Mouse (Mus musculus) cortical plate, adult 2 months (tissue): ENCODE data around the gene Hmox2.

Experiments used
- CTCF ChIP-seq: fragments of 200-500 bp; IDR thresholded peaks from 2 replicates; pipeline ENCODE4 v1.5.1; 2011; ENCODE audit warnings: mild to moderate bottlenecking, control low read depth, low read length; ENCODE audit not compliant: insufficient read depth; ENCODE audit errors: extremely low read depth
- POLR2A ChIP-seq: fragments of 200-500 bp; IDR thresholded peaks from 2 replicates; pipeline ENCODE4 v1.6.1; 2011; ENCODE audit warnings: mild to moderate bottlenecking, low read length, control low read depth; ENCODE audit not compliant: insufficient read depth; ENCODE audit errors: extremely low read depth

DNA sequence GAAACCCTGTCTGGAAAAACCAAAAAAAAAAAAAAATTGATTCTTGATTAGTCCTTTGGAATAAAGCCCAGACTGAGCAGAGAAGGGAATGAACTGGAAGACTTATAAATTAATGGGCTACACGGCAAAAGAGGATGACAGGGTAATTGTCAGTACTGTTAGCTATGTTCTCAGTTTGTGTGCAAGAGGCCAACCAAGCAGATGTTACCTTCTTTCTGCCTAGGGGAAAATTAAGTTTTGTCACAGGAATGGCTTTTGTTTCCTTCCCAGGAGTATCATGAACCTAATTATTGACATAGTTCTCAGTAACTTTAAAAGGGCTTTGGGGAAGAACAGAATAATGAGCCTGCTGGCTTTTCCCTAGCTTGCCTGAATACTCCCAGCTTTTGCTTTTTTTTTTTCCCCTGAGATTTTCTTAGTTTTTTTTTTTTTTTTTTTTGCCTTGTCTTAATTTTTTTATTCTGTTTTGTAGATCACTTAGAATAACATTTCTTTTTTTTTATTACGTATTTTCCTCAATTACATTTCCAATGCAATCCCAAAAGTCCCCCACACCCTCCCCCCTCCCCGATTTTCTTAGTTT is 4.7 kb downstream of the Hmox2 start:
- TF ChIP-seq CTCF = no peak
- TF ChIP-seq POLR2A = no peak
